ENCODE assay signal across 24 mouse cellular contexts in genomic region chr16:56705731-56706130, GRCm38 (mm10). TPM values are rescaled to one million over a fixed set of nuclear protein-coding genes. Genes with fewer than 3 reads are reported as not detected.
DNase-seq lines count a peak whose midpoint lies in the region; ATAC-seq and TF ChIP-seq lines count a peak whose summit lies in the region.
"Had no signal": no experiment of that assay in that cellular context is flagged by ENCODE, and none has a peak within 500 bp of the region (broad histone marks: within the 10 kb centered on the region; RNA-seq: fewer than 3 reads in every experiment).

No protein-coding gene starts in this region.

- H3K4me3 ChIP-seq in hindbrain, postnatal 0 days (ENCODE audit: low read length): no peak overlapping the region
- no peak overlapping the region for H3K4me3 ChIP-seq in hindbrain, embryonic 16.5 days (ENCODE audit: low read length)
- H3K4me3 ChIP-seq in liver, postnatal 0 days (ENCODE audit: low read depth, low read length): no peak overlapping the region
- H3K4me3 ChIP-seq in liver, embryonic 11.5 days (ENCODE audit: low read depth, low read length): no peak overlapping the region
- no peak overlapping the region for H3K4me3 ChIP-seq in MEL (ENCODE audit: control insufficient read depth in 1 of 2, insufficient read depth in 1 of 2, low read depth in 2 of 2, low read length in 2 of 2)
- H3K4me3 ChIP-seq: gastrocnemius, adult 2 months; heart, embryonic 15.5 days; hindbrain, embryonic 13.5 days; limb, embryonic 10.5 days; midbrain, embryonic 13.5 days; neural tube, embryonic 12.5 days had no signal

- WGBS in hindbrain, postnatal 0 days: 87% methylated on average over 3 of the region's 3 CpGs
- WGBS in hindbrain, embryonic 16.5 days: 87% methylated on average over 3 of the region's 3 CpGs
- WGBS in liver, postnatal 0 days (ENCODE audit: insufficient replicate concordance): 79% methylated on average over 3 of the region's 3 CpGs
- 90% methylated on average over 3 of the region's 3 CpGs for WGBS in liver, embryonic 11.5 days

- no peaks in the 10 kb centered on the region for H3K4me1 ChIP-seq in hindbrain, postnatal 0 days (ENCODE audit: insufficient read depth, low read length)
- H3K4me1 ChIP-seq in hindbrain, embryonic 16.5 days (ENCODE audit: control insufficient read depth, insufficient read depth, low read depth, low read length): no peaks in the 10 kb centered on the region
- no peaks in the 10 kb centered on the region for H3K4me1 ChIP-seq in liver, postnatal 0 days (ENCODE audit: insufficient read depth)
- H3K4me1 ChIP-seq in liver, embryonic 11.5 days (replicated peaks; ENCODE audit: control insufficient read depth, insufficient read depth, low read length): no peaks in the 10 kb centered on the region
- H3K4me1 ChIP-seq in MEL (ENCODE audit: control insufficient read depth in 1 of 2, insufficient read depth in 2 of 2, low read length in 2 of 2): no peaks in the 10 kb centered on the region
- H3K4me1 ChIP-seq: heart, embryonic 15.5 days; hindbrain, embryonic 13.5 days; limb, embryonic 10.5 days; midbrain, embryonic 13.5 days; neural tube, embryonic 12.5 days had no signal

- H3K9me3 ChIP-seq in hindbrain, postnatal 0 days (ENCODE audit: low read length): no peaks in the 10 kb centered on the region
- H3K9me3 ChIP-seq in hindbrain, embryonic 16.5 days (ENCODE audit: control insufficient read depth, low read length): no peaks in the 10 kb centered on the region
- no peaks in the 10 kb centered on the region for H3K9me3 ChIP-seq in liver, postnatal 0 days (ENCODE audit: low read length)
- H3K9me3 ChIP-seq in liver, embryonic 11.5 days (ENCODE audit: control insufficient read depth, low read length): no peaks in the 10 kb centered on the region
- H3K9me3 ChIP-seq in MEL (replicated peaks; ENCODE audit: insufficient read depth, low read length): no peaks in the 10 kb centered on the region
- H3K9me3 ChIP-seq: heart, embryonic 15.5 days; hindbrain, embryonic 13.5 days; limb, embryonic 10.5 days; midbrain, embryonic 13.5 days; neural tube, embryonic 12.5 days had no signal

- H3K9ac ChIP-seq in hindbrain, postnatal 0 days (replicated peaks; ENCODE audit: low read length): no peak overlapping the region
- no peak overlapping the region for H3K9ac ChIP-seq in hindbrain, embryonic 16.5 days (ENCODE audit: low read depth, low read length)
- H3K9ac ChIP-seq in liver, postnatal 0 days (replicated peaks): no peak overlapping the region
- no peak overlapping the region for H3K9ac ChIP-seq in liver, embryonic 11.5 days (ENCODE audit: low read depth, low read length)
- no peak overlapping the region for H3K9ac ChIP-seq in MEL (ENCODE audit: control insufficient read depth, low read depth, low read length, poor library complexity, severe bottlenecking)
- H3K9ac ChIP-seq: heart, embryonic 15.5 days; hindbrain, embryonic 13.5 days; midbrain, embryonic 13.5 days; neural tube, embryonic 12.5 days had no signal

- H3K79me2 ChIP-seq in MEL (ENCODE audit: control insufficient read depth, insufficient read depth, low read length, poor library complexity): peaks cover 2% of the 10 kb centered on the region; the same call in 1 of the 2 replicates

- no peak for DNase-seq in hindbrain, postnatal 0 days (ENCODE audit: low spot score)
- DNase-seq in liver, postnatal 0 days: no peak
- DNase-seq in liver, embryonic 11.5 days (ENCODE audit: low spot score): no peak
- DNase-seq in MEL (ENCODE audit: low read depth, low spot score): peak; percentile 35
- peak; percentile 6 for DNase-seq in splenic B cell, adult 2 months (ENCODE audit: low read depth, low spot score)
- DNase-seq: adrenal gland, adult 8-10 months; cerebellum, adult 2 months; cerebellum, postnatal 25 days; gastrocnemius, adult 2 months; heart, postnatal 36 days; lung, adult 2 months; right cerebral cortex, postnatal 14 days; spleen, adult 18-20 months; thymus, postnatal 14 days had no signal

- no peak for TF ChIP-seq RAD21 in MEL (IDR thresholded peaks at IDR 0.05; ENCODE audit: low read depth, low read length)

- peaks cover 31% of the 10 kb centered on the region for H3K36me3 ChIP-seq in hindbrain, postnatal 0 days (ENCODE audit: insufficient read depth, low read length)
- peaks cover 17% of the 10 kb centered on the region for H3K36me3 ChIP-seq in hindbrain, embryonic 16.5 days (ENCODE audit: control insufficient read depth, insufficient read depth, low read length)
- peaks cover 40% of the 10 kb centered on the region for H3K36me3 ChIP-seq in liver, postnatal 0 days (replicated peaks; ENCODE audit: insufficient read depth, low read length)
- H3K36me3 ChIP-seq in liver, embryonic 11.5 days (ENCODE audit: control insufficient read depth, insufficient read depth, low read length): peaks cover 21% of the 10 kb centered on the region
- H3K36me3 ChIP-seq in MEL (ENCODE audit: control insufficient read depth in 1 of 2, insufficient read depth in 2 of 2, low read length in 2 of 2): peaks cover 0 to 56% of the 10 kb centered on the region in 2 experiments; a peak in 2 of 4 replicates
- H3K36me3 ChIP-seq in splenic B cell, adult 2 months (ENCODE audit: control insufficient read depth, insufficient read depth, low read length, poor library complexity, severe bottlenecking): peaks cover 2% of the 10 kb centered on the region; the same call in 1 of the 2 replicates

- H3K27ac ChIP-seq in hindbrain, postnatal 0 days: no peak overlapping the region
- no peak overlapping the region for H3K27ac ChIP-seq in hindbrain, embryonic 16.5 days (ENCODE audit: low read depth, low read length)
- no peak overlapping the region for H3K27ac ChIP-seq in liver, postnatal 0 days (ENCODE audit: low read depth)
- no peak overlapping the region for H3K27ac ChIP-seq in liver, embryonic 11.5 days (ENCODE audit: low read depth, low read length)
- no peak overlapping the region for H3K27ac ChIP-seq in MEL (ENCODE audit: control insufficient read depth, low read depth, low read length)
- H3K27ac ChIP-seq: gastrocnemius, adult 2 months; heart, embryonic 15.5 days; hindbrain, embryonic 13.5 days; limb, embryonic 10.5 days; macrophage; midbrain, embryonic 13.5 days; neural tube, embryonic 12.5 days had no signal

- TF ChIP-seq CTCF in hindbrain, postnatal 0 days (IDR thresholded peaks at IDR 0.05; ENCODE audit: low read depth): peak; percentile 31
- TF ChIP-seq CTCF in liver, postnatal 0 days (IDR thresholded peaks at IDR 0.05; ENCODE audit: low read depth): peak; percentile 27
- peak in 2 of 3 experiments; percentile 40 to 47; a peak in 5 of 6 replicates for TF ChIP-seq CTCF in MEL (IDR thresholded peaks at IDR 0.05 in 2 of 3, conservative IDR thresholded peaks at IDR 0.05 in 1 of 3; ENCODE audit: control insufficient read depth in 1 of 3, insufficient read depth in 1 of 3, low read depth in 2 of 3, low read length in 3 of 3, poor library complexity in 1 of 3, severe bottlenecking in 1 of 3)

- no peaks in the 10 kb centered on the region for H3K27me3 ChIP-seq in hindbrain, postnatal 0 days (ENCODE audit: insufficient read depth, low read length)
- H3K27me3 ChIP-seq in hindbrain, embryonic 16.5 days (replicated peaks; ENCODE audit: control insufficient read depth, insufficient read depth, low read length): no peaks in the 10 kb centered on the region
- H3K27me3 ChIP-seq in liver, postnatal 0 days (ENCODE audit: insufficient read depth, low read length): no peaks in the 10 kb centered on the region
- no peaks in the 10 kb centered on the region for H3K27me3 ChIP-seq in liver, embryonic 11.5 days (replicated peaks; ENCODE audit: control insufficient read depth, insufficient read depth, low read length)
- H3K27me3 ChIP-seq in MEL (ENCODE audit: control insufficient read depth in 1 of 2, insufficient read depth in 2 of 2, low read length in 2 of 2): no peaks in the 10 kb centered on the region
- H3K27me3 ChIP-seq in splenic B cell, adult 2 months (ENCODE audit: control insufficient read depth, insufficient read depth, low read length, poor library complexity, severe bottlenecking): no peaks in the 10 kb centered on the region
- H3K27me3 ChIP-seq: heart, embryonic 15.5 days; hindbrain, embryonic 13.5 days; midbrain, embryonic 13.5 days; neural tube, embryonic 12.5 days had no signal

- no peak for TF ChIP-seq POLR2A in MEL (IDR thresholded peaks at IDR 0.05; ENCODE audit: control insufficient read depth in 1 of 2, insufficient read depth in 1 of 2, low read depth in 1 of 2, low read length in 2 of 2, poor library complexity in 1 of 2)

- no peak for TF ChIP-seq EP300 in liver, postnatal 0 days (IDR thresholded peaks at IDR 0.05; ENCODE audit: low read depth)
- TF ChIP-seq EP300 in MEL (IDR thresholded peaks at IDR 0.05; ENCODE audit: low read depth in 1 of 2, low read length in 2 of 2): no peak

- H3K4me2 ChIP-seq in hindbrain, postnatal 0 days (ENCODE audit: low read depth, low read length): no peak overlapping the region
- H3K4me2 ChIP-seq in hindbrain, embryonic 16.5 days (ENCODE audit: low read length): no peak overlapping the region
- H3K4me2 ChIP-seq in liver, postnatal 0 days (ENCODE audit: low read depth, low read length): no peak overlapping the region
- H3K4me2 ChIP-seq in liver, embryonic 11.5 days: no peak overlapping the region
- H3K4me2 ChIP-seq: heart, embryonic 15.5 days; hindbrain, embryonic 13.5 days; midbrain, embryonic 13.5 days; neural tube, embryonic 12.5 days had no signal

- ATAC-seq in hindbrain, postnatal 0 days: no peak
- ATAC-seq in hindbrain, embryonic 16.5 days: no peak
- no peak for ATAC-seq in liver, postnatal 0 days
- ATAC-seq in liver, embryonic 11.5 days (replicated peaks; ENCODE audit: low FRiP score): no peak
- no peak for ATAC-seq in CD4-positive, CD25-positive, alpha-beta regulatory T cell, adult 4 months
- ATAC-seq: activated CD4-positive, CD25-positive, alpha-beta regulatory T cell, adult 4 months; forebrain, embryonic 14.5 days; midbrain, embryonic 13.5 days had no signal

TF ChIP-seq in MEL, 35 proteins besides CTCF, POLR2A, EP300 and RAD21:
- TF ChIP-seq SMC3 (IDR thresholded peaks at IDR 0.05; ENCODE audit: low read depth, low read length) (peak; percentile 40), TBP (IDR thresholded peaks at IDR 0.05; ENCODE audit: low read depth, low read length) (no peak)

RNA-seq across cellular contexts. Expression of gene Tfg, which starts 11.5 kb away (rescaled TPM):
- total RNA-seq in hindbrain, postnatal 0 days (2014; rRNA removed): 90.9 and 97.6 TPM in 2 replicates
- polyA plus RNA-seq in hindbrain, postnatal 0 days (2015; fragmentation: Nextera tagmentation; extraction: Ambion mirVana): 152 and 155 TPM in 2 replicates
- 164 and 176 TPM in 2 replicates for polyA plus RNA-seq in hindbrain, embryonic 16.5 days (2015; fragmentation: Nextera tagmentation; extraction: Ambion mirVana)
- polyA plus RNA-seq in liver, postnatal 0 days (2015; fragmentation: Nextera tagmentation; extraction: Ambion mirVana): 53.9 and 54.1 TPM in 2 replicates
- polyA plus RNA-seq in liver, embryonic 11.5 days (2014; fragmentation: Nextera tagmentation; extraction: Ambion mirVana): 143 and 157 TPM in 2 replicates
- 50.9 and 52.2 TPM in 2 replicates for total RNA-seq in MEL (2012; rRNA removed)
- polyA plus RNA-seq in MEL (2012; ENCODE audit: insufficient read depth in 1 of 2, insufficient read length in 2 of 2, low read depth in 1 of 2, low replicate concordance in 2 of 2, missing spikeins in 1 of 2): 100 to 1,000 TPM in 1 of 2 experiments, not detected in 1; 113 TPM
- 10 to 100 TPM; 60.7 to 63.2 TPM for polyA plus RNA-seq in CD4-positive, CD25-positive, alpha-beta regulatory T cell, adult 4 months (2017; shearing (Covaris generic))

Comparison
In these comparisons a context has a peak if more than half of its experiments do, and no peak if none do; other contexts are left out.
1. DNase-seq: peak in MEL (single experiment) and splenic B cell, adult 2 months (single experiment); none in hindbrain, postnatal 0 days (single experiment), liver, postnatal 0 days (single experiment) and liver, embryonic 11.5 days (single experiment).
2. Peak in every context shown above with its lines, with median percentiles within 50 percentile points of each other: CTCF ChIP-seq.